Comparison of ENCODE assay signal across 23 mouse cellular contexts in genomic region chr8:125640766-125641165, GRCm38 (mm10). TPM values are rescaled to one million over a fixed set of nuclear protein-coding genes. Genes with fewer than 3 reads are reported as not detected.
A peak's percentile ranks its signal among the peaks of the same experiment; 100 is the strongest.
DNase-seq lines count a peak whose midpoint lies in the region; ATAC-seq and TF ChIP-seq lines count a peak whose summit lies in the region.
"Had no signal": no experiment of that assay in that cellular context is flagged by ENCODE, and none has a peak within 500 bp of the region (broad histone marks: within the 10 kb centered on the region; RNA-seq: fewer than 3 reads in every experiment).

No protein-coding gene starts in this region.

- H3K9ac ChIP-seq in intestine, embryonic 15.5 days: no peak overlapping the region
- H3K9ac ChIP-seq in stomach, postnatal 0 days (ENCODE audit: low read length): no peak overlapping the region
- H3K9ac ChIP-seq: embryonic facial prominence, embryonic 12.5 days; embryonic facial prominence, embryonic 15.5 days; forebrain, postnatal 0 days; hindbrain, embryonic 12.5 days; hindbrain, embryonic 15.5 days had no signal

- no peaks in the 10 kb centered on the region for H3K27me3 ChIP-seq in intestine, embryonic 15.5 days (replicated peaks)
- H3K27me3 ChIP-seq in stomach, postnatal 0 days (ENCODE audit: control insufficient read depth, insufficient read depth, low read length): no peaks in the 10 kb centered on the region
- H3K27me3 ChIP-seq: embryonic facial prominence, embryonic 12.5 days; embryonic facial prominence, embryonic 15.5 days; hindbrain, embryonic 12.5 days; hindbrain, embryonic 15.5 days had no signal

- 48% methylated on average over 5 of the region's 5 CpGs for WGBS in intestine, embryonic 15.5 days
- WGBS in macrophage (ENCODE audit: missing documents): 93% methylated on average over 5 of the region's 5 CpGs
- 63% methylated on average over 5 of the region's 5 CpGs for WGBS in stomach, postnatal 0 days

- H3K4me1 ChIP-seq in intestine, embryonic 15.5 days (replicated peaks): peaks cover 7% of the 10 kb centered on the region; the same call in 1 of the 2 replicates
- H3K4me1 ChIP-seq in stomach, postnatal 0 days (replicated peaks; ENCODE audit: control insufficient read depth, insufficient read depth): no peaks in the 10 kb centered on the region

- H3K79me2 ChIP-seq in macrophage (ENCODE audit: inconsistent target): no peaks in the 10 kb centered on the region

- no peak overlapping the region for H3K4me2 ChIP-seq in intestine, embryonic 15.5 days (replicated peaks)
- no peak overlapping the region for H3K4me2 ChIP-seq in stomach, postnatal 0 days (replicated peaks; ENCODE audit: low read depth)
- H3K4me2 ChIP-seq: embryonic facial prominence, embryonic 12.5 days; embryonic facial prominence, embryonic 15.5 days; heart, embryonic 11.5 days; hindbrain, embryonic 12.5 days; hindbrain, embryonic 15.5 days had no signal

- no peak for TF ChIP-seq CTCF in stomach, postnatal 0 days (IDR thresholded peaks at IDR 0.05; ENCODE audit: low read depth)

- H3K27ac ChIP-seq in intestine, embryonic 15.5 days: no peak overlapping the region; the same call in 1 of the 2 replicates
- H3K27ac ChIP-seq in macrophage: 0 out of 2 replicates have a peak overlapping the region, but pooled peaks have one; percentile 14
- peak overlapping the region; percentile 35; the same call in 1 of the 2 replicates for H3K27ac ChIP-seq in stomach, postnatal 0 days (replicated peaks)
- H3K27ac ChIP-seq: embryonic facial prominence, embryonic 12.5 days; embryonic facial prominence, embryonic 15.5 days; gastrocnemius, adult 2 months; hindbrain, embryonic 12.5 days; hindbrain, embryonic 15.5 days had no signal

- ATAC-seq in intestine, embryonic 15.5 days: peak; percentile 60
- ATAC-seq in stomach, postnatal 0 days (ENCODE audit: low FRiP score, low TSS enrichment): no peak
- ATAC-seq: activated CD4-positive, CD25-positive, alpha-beta regulatory T cell, adult 4 months; forebrain, postnatal 0 days had no signal

- H3K36me3 ChIP-seq in intestine, embryonic 15.5 days: no peaks in the 10 kb centered on the region
- H3K36me3 ChIP-seq in macrophage (ENCODE audit: inconsistent target): no peaks in the 10 kb centered on the region
- H3K36me3 ChIP-seq in stomach, postnatal 0 days (ENCODE audit: control insufficient read depth, insufficient read depth, low read length): no peaks in the 10 kb centered on the region
- H3K36me3 ChIP-seq: embryonic facial prominence, embryonic 12.5 days; embryonic facial prominence, embryonic 15.5 days; hindbrain, embryonic 12.5 days; hindbrain, embryonic 15.5 days had no signal

- no peak overlapping the region for H3K4me3 ChIP-seq in intestine, embryonic 15.5 days (replicated peaks)
- H3K4me3 ChIP-seq in macrophage (ENCODE audit: inconsistent target): no peak overlapping the region
- H3K4me3 ChIP-seq in stomach, postnatal 0 days (ENCODE audit: low read depth, low read length): no peak overlapping the region
- H3K4me3 ChIP-seq: embryonic facial prominence, embryonic 12.5 days; embryonic facial prominence, embryonic 15.5 days; gastrocnemius, adult 2 months; hindbrain, embryonic 12.5 days; hindbrain, embryonic 15.5 days had no signal

- TF ChIP-seq EP300 in stomach, postnatal 0 days (optimal IDR thresholded peaks at IDR 0.05): no peak

- DNase-seq in urinary bladder, postnatal 14 days (ENCODE audit: low spot score): peak; percentile 44
- no peak for DNase-seq in urinary bladder, postnatal 10 days (ENCODE audit: low spot score)
- no peak for DNase-seq in stomach, postnatal 0 days (ENCODE audit: low spot score)
- DNase-seq in right cerebral cortex, postnatal 36 days (ENCODE audit: low spot score in 2 of 2): no peak
- no peak for DNase-seq in retina, postnatal 1 day
- DNase-seq: adrenal gland, adult 8-10 months; adrenal gland, postnatal 25 days; cerebellum, adult 18-20 months; cerebellum, adult 9-11 months; cerebellum, postnatal 25 days; forebrain, postnatal 0 days; gastrocnemius, adult 2 months; gastrocnemius, postnatal 14 days; heart, adult 11 months had no signal

- H3K9me3 ChIP-seq in intestine, embryonic 15.5 days: no peaks in the 10 kb centered on the region
- no peaks in the 10 kb centered on the region for H3K9me3 ChIP-seq in stomach, postnatal 0 days (ENCODE audit: control insufficient read depth, low read length)
- H3K9me3 ChIP-seq: embryonic facial prominence, embryonic 12.5 days; embryonic facial prominence, embryonic 15.5 days; hindbrain, embryonic 12.5 days; hindbrain, embryonic 15.5 days had no signal

RNA-seq across cellular contexts. Expression of gene Map10, which starts 28.9 kb away (rescaled TPM):
- polyA plus RNA-seq in intestine, embryonic 15.5 days (2015; fragmentation: Nextera tagmentation; extraction: Ambion mirVana): 4.7 and 4.9 TPM in 2 replicates
- total RNA-seq in macrophage (2018; cell fraction: chromatin; rRNA removed): 1 to 10 TPM in 17 of 26 experiments, under 1 TPM in 7, not detected in 2; 0.20 to 6.5 (median 1.8) TPM
- 1 to 10 TPM in 21 of 26 experiments, under 1 TPM in 5; 0.37 to 3.2 (median 1.4) TPM for total RNA-seq in macrophage (2018; cell fraction: cytosol; rRNA removed)
- total RNA-seq in macrophage (2018; cell fraction: nucleus; rRNA removed): 1 to 10 TPM in 20 of 26 experiments, under 1 TPM in 5, not detected in 1; 0.61 to 7.5 (median 2.4) TPM
- 0.91 to 1.3 TPM (median 1.1 TPM) in 3 replicates for polyA plus RNA-seq in macrophage (2018)
- 1.8 and 2.2 TPM in 2 replicates for polyA plus RNA-seq in stomach, postnatal 0 days (2015; fragmentation: Nextera tagmentation; extraction: Ambion mirVana)
- polyA plus RNA-seq: C2C12 had no signal
